14 mouse cellular contexts compared by ENCODE assay signal in genomic region chr4:100228106-100228505, GRCm38 (mm10).
"Had no signal": no experiment of that assay in that cellular context is flagged by ENCODE, and none has a peak within 500 bp of the region (broad histone marks: within the 10 kb centered on the region; RNA-seq: fewer than 3 reads in every experiment).

No protein-coding gene starts in this region.

- H3K27me3 ChIP-seq: liver, embryonic 15.5 days; midbrain, embryonic 13.5 days; neural tube, embryonic 15.5 days had no signal

- DNase-seq: kidney, postnatal 4 days; liver; lung, adult 2 months; lung, postnatal 36 days; right cerebral cortex, adult 18-20 months; right cerebral cortex, postnatal 25 days; thymus, postnatal 36 days had no signal

- H3K4me3 ChIP-seq: layer of hippocampus, adult 2 months; limb, embryonic 12.5 days; liver, embryonic 15.5 days; midbrain, embryonic 13.5 days; myocyte; neural tube, embryonic 15.5 days had no signal

- H3K27ac ChIP-seq: layer of hippocampus, adult 2 months; limb, embryonic 12.5 days; liver, embryonic 15.5 days; midbrain, embryonic 13.5 days; neural tube, embryonic 15.5 days had no signal

- H3K9me3 ChIP-seq: limb, embryonic 12.5 days; liver, embryonic 15.5 days; midbrain, embryonic 13.5 days; neural tube, embryonic 15.5 days had no signal

- ATAC-seq: lung, postnatal 0 days; midbrain, embryonic 13.5 days had no signal

- H3K4me1 ChIP-seq: midbrain, embryonic 13.5 days; neural tube, embryonic 15.5 days had no signal

- H3K9ac ChIP-seq: limb, embryonic 12.5 days; liver, embryonic 15.5 days; midbrain, embryonic 13.5 days; neural tube, embryonic 15.5 days had no signal

- H3K36me3 ChIP-seq: limb, embryonic 12.5 days; liver, embryonic 15.5 days; midbrain, embryonic 13.5 days; neural tube, embryonic 15.5 days had no signal

- H3K4me2 ChIP-seq: limb, embryonic 12.5 days; liver, embryonic 15.5 days; midbrain, embryonic 13.5 days; neural tube, embryonic 15.5 days had no signal
